Mouse (Mus musculus) cerebellum, postnatal 10 days (tissue): ENCODE data around the gene Klhl25.
"Not testable (repeated sequence)": the region's sequence is repeated elsewhere in the genome, so short reads cannot be mapped to it uniquely, and the experiment has no call there.

Experiments
- DNase-seq, 2 experiments: peaks; one replicate each; pipeline ENCODE4 v3.0.0; 2021; ENCODE audit warnings: mixed read lengths in 2 of 2

The Klhl25 gene

GRCm38 (mm10) chr7:75879436-75879835 is 31.3 kb downstream of the Klhl25 start:
- not testable (repeated sequence) for DNase-seq

GRCm38 (mm10) chr7:75880236-75880635 is 32.1 kb downstream of the Klhl25 start:
- DNase-seq, result no peak

DNA sequence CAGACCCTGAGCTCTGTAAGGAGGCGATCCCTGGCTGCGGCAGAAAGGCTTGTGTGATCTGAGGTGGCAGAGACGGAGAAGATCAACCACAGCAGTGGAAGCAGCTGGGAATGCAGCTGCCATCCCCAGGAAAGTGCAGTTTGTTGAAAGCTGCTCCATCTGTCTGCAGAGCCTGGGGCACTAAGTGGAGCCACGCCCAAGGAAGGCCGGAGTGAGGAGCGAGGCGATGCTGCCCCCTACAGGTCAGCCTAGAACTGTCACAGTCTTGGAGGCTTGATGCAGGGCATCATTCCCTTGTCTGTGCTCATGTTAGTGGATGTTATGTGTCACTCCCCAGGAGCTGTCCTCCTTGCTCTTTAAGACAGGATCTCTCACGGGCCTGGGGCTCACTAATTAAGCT is 32.5 kb downstream of the Klhl25 start:
- DNase-seq, result peak; percentile 93 to 95

DNA sequence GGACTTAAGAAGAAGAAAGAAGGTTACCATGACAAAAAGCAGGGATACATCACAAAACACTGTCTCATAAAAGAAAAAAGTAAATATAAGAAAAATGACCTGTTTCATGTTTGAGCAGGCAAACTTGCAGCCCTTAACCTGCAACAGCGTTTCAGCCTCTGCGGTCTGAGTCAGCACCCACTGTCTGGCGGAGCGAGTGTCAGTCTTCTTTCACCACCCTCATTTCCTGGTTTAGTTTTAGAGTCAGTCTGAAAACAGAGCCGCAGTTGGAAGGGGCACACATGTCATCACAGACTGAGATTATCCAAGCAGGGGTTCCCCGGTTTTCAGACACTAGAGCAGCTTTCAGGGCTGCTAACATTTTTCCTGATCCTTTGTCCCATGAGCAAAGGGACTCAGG is 33.3 kb downstream of the Klhl25 start:
- DNase-seq, result no peak

DNA sequence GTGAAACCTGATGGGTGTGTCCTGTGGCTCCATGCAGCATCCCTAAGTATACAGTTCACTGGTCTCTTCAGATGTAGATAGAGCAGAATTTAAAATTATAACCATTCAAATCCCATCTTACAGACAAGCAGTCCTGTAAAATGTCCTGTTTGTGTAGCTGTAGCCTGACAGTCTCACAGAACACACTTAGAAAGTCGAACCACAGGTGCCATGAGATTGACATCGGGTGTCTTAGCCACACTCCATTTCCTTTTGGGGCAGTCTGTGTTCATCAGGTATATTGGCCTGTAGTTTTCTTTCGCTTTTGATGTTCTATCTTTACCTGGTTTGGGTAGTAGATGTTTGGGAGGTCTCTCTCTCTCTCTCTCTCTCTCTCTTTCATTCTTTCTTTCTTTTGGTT is 33.7 kb downstream of the Klhl25 start:
- DNase-seq, result no peak

DNA sequence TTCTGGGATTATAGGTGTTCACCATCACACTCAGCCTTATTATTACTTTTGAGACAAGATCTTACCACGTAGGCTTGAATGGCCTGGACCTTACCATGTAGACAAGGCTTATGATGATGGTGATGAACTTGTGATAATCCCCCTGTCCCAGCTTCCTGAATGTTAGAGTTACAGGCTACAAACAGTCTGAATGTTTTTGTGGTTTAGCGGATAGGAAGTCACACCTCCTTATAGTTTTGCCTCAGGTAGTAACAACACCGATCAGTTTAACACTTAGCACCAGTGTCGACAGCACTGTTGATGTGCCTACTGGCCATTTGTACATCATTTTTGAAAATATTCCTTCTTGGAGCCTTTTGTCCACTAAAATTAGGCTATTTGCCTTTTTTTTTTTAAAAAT is 43.4 kb downstream of the Klhl25 start:
- DNase-seq, result no peak

DNA sequence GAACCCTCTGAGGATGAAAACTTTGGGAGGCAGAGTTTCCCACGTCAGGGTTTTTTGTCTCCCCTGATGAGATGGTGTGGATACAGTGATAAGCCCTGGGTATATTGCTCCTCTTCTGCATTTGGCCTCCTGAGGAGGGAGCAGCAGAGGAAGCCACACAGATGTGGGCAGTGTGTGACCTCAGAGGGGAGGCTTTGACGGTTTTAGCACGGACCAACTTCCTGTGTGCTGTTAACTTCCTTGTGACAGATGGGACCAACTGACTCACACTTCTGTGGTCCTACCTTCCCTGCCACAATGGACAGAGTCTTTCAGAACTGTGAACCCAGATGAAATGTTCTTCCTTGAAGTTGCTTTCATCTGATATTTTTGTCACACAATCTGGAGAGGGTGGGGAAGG is 44.6 kb downstream of the Klhl25 start:
- no peak for DNase-seq

DNA sequence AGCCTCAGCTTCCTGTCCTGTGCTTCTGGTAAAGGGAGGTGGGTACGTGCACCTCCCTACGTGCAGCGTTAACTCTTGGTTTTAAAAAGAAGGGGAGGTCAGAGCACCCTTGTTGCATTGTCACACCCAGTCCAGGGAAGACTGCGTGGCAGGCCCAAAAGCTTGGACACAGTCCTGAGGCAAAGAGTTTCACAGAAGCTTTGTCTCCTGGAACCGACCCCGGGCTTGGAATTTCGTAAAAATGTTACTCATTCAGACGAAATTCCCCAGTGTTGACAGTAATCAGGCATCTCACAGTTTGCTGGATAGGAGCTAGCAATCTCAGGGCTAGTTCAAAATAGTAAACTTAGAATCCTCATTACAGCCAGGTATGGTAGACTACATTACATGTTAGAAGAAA is 45.6 kb downstream of the Klhl25 start:
- DNase-seq, result no peak

DNA sequence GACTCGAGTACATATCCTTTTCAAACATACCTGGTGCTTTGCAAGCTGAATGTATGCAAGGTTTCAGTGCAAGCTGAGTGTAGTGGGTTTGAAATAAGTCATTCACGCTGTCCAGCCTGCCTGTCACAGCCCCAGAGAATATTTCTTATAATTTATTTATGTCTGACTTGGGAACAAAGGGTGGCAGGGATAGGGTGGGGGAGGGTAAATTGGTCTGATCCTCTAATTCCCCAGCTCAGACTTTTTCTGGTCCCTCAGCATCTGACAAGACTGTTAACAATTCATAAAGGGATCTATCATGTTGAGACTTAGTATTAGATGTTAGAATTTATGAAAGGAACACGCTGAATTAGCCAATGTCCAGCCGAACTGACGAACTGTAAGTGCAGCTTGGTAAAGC is 48.9 kb downstream of the Klhl25 start:
- DNase-seq, result no peak

DNA sequence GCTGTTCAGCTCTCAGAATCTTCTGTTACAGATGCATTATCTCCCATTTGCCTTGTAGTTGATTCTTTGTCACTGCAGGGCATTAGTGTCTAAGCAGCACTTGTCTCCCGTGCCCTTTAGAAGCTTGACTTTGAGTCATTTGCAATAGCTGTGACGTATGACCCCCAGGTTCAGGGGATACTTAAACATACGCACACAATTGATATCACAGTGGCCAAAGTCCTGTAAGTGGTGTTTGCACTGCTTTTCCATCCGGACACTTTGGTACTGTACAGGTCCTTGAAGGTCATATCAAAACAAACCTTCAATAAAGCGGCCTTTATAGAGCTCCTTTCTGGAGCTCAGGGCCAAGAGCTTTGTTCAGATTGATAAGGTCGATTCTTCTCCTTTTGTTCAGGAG is 51.0 kb downstream of the Klhl25 start:
- no peak for DNase-seq

GRCm38 (mm10) chr7:75899517-75899916 is 51.4 kb downstream of the Klhl25 start:
- no peak for DNase-seq

- DNase-seq, result no peak
Observed at GRCm38 (mm10) chr7:75899954-75900353, 51.8 kb downstream of the Klhl25 start.

- DNase-seq, result no peak
Observed at GRCm38 (mm10) chr7:75905145-75905544, 57.0 kb downstream of the Klhl25 start.

DNA sequence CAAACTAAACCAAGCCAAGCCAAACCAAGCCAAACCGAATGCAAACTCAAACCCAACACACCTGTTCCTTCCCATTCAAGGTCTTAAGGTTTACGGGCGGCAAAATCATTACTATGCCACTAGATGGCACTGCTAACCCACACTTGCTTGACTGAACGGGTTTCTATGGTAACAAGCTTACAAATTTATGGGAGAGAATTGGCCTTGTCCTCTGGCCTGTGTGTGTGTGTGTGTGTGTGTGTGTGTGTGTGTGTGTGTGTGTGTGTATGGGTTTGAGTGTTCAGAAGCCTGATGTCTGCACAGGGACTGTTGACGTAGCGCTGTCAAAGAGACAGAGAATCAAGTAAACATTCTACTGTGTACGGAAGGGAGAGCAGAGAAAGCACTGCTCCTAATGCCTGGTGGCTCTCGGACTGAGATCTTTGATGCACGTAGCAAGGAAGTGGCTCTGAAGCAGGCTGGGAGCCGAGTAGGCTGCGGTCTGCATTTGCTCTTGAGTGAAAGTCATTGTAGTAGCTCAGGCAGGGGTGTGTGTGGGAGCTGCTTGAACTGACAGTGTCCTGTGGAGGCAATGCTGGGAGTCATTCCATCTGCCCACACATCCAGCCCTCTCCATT is 62.0 kb downstream of the Klhl25 start:
- DNase-seq, result peak; percentile 76 to 82

DNA sequence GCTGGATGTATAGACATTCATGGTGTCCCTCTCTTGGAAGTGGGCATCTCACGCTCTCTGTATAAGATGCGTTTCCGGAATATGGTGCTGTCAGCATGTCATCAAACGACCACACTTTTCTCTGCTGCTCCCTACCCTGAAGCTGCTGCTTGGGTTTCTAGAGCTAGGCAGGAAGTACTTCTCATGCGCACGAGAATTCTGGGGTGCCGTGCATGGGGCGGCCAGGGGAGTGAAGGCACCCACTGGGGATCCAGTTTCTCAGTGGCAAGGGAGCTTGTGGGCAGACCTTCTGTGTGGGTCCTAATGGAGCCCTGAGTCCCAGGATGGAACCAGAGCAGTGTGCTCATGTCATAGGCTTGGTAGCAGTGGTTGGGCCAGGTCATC is 62.5 kb downstream of the Klhl25 start:
- DNase-seq, result no peak

DNA sequence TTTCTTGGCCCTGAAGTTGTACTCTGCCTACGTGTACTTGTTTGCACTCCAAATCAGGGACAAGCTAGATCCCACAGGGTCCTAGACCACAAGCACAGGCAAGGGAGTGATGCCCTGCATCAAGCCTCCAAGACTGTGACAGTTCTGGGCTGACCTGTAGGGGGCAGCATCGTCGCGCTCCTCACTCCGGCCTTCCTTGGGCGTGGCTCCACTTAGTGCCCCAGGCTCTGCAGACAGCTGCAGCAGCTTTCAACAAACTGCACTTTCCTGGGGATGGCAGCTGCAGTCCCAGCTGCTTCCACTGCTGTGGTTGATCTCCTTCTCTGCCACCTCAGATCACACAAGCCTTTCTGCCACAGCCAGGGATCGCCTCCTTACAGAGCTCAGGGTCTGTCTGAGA is 65.8 kb downstream of the Klhl25 start:
- DNase-seq, result peak; percentile 87 to 89

GRCm38 (mm10) chr7:75915550-75915949 is 67.4 kb downstream of the Klhl25 start:
- not testable (repeated sequence) for DNase-seq

DNA sequence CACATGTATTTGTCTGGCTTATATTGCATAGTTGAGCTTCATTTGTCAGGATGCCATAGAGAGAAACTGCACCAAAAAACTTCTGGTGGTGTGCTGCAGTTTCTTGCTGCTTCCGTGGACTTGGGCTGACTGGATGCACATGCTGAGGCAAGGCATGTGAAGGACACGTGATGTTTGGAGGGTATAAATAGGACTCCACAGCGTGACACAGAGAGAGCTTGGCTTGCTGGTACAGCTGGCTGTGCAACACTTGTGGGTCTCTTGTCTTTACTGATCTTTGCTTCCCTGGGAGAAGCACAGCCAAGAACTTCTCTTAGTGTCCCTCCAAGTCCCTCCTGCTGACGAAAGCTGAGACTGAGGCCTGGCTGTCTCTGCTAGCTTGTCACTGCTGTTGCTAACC is 69.6 kb downstream of the Klhl25 start:
- no peak for DNase-seq

GRCm38 (mm10) chr7:75919745-75920144 is 71.6 kb downstream of the Klhl25 start:
- not testable (repeated sequence) for DNase-seq
